Mouse (Mus musculus) urinary bladder, postnatal 36 days (tissue): Measurements from ENCODE around the gene Pdlim7.

ENCODE experiments used
- DNase-seq, 2 experiments: peaks; one replicate each; pipeline ENCODE4 v3.0.0; 2022; ENCODE audit warnings: low spot score in 2 of 2, mixed read lengths in 1 of 2

The Pdlim7 gene

DNA sequence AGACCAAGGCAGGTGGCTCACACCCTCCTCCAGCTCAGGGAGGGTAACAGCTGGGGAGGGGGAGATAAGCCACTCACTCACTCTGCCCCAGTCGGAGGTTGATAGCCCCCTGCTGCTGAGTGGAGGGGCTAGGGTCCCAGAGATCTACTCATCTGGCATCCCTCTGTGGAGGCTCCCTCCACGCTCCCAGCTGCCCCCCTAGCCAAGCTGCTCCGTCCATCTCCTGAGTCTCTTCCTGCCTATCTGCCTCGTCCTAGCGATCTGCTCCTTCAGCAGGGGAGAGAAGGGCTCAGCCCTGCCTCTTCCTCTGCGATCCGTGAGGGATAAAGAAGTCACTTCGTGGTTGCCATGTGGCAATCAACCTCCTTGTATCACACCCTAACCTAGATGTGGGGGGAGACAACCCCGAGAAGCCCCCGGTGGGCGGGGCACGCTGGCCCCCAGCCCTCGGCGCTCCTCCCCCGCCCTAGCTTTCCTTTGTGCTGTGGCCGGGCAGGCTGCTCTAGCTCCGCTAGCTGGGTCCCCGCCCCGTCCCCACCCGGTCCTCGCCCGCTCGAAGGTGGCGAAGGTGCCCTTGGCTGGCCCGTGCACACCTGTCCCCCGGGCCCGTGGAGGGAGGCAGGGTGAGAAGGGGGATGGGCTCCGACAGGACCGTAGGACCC, 26.4 kb downstream of the Pdlim7 start:
- DNase-seq: no peak

DNA sequence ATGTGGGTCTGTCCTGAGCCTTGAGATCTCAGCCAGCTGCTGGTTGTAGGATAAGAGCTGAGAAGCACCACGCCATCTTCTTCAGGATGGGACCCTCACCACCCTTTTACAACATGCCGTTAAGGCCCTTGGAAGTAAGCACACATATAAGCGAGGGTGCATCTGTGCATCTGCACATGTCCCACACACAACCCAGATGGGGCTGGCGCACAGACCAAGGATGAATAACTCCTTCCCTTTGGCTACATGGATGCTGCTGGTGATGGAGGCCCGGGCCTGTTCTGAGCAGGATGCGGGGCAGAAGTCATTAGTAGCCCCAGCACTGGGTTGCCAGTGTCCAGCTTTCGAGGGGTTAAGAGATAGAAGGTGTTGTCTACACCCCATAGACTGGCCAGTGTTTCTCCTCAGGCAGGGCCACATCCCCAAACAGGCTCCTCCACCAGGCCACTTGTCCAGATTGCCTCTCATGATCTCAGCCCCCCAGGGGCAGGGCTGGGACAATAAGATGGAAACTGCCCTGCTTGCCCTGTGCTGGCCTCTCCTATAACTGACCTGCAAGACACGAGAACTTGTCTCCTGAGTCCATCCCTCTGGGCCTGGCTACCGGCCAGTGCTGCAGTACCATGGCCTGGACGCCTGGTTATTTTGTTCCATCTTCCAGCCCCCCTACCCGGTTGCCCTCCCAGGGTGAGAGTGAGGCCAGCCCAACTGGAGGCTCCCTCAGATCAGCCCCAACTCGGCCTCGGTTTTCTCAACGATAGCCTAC, 27.3 kb downstream of the Pdlim7 start:
- no peak for DNase-seq

GRCm38 (mm10) chr13:55484520-55485088, 28.9 kb downstream of the Pdlim7 start:
- no peak for DNase-seq

GRCm38 (mm10) chr13:55483593-55483992, 29.9 kb downstream of the Pdlim7 start:
- DNase-seq: no peak

DNA sequence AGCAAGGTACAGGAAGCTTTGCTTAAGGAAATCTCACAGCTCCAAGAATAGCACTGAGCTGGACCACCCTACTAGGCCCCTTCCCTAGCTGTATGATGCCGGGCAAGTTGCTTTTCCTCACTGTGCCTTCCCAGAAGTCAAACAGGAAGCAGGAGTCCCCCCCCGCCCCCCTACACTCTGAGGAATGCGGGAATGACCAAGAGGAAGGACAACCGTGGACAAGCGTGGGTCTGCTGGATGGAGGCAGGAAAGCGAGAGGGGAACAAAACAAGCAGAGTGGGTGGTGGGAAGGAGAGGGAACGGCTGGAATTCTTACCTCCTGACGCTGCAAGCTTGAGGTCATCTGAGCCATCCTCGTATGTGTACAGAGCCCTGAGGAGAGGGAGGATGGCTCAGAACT, 30.4 kb downstream of the Pdlim7 start:
- DNase-seq: no peak

- DNase-seq: no peak
Observed at GRCm38 (mm10) chr13:55482542-55482941, 30.9 kb downstream of the Pdlim7 start.

- DNase-seq: no peak
Observed at GRCm38 (mm10) chr13:55479929-55480328, 33.5 kb downstream of the Pdlim7 start.

GRCm38 (mm10) chr13:55479008-55479407, 34.5 kb downstream of the Pdlim7 start:
- DNase-seq: no peak

DNA sequence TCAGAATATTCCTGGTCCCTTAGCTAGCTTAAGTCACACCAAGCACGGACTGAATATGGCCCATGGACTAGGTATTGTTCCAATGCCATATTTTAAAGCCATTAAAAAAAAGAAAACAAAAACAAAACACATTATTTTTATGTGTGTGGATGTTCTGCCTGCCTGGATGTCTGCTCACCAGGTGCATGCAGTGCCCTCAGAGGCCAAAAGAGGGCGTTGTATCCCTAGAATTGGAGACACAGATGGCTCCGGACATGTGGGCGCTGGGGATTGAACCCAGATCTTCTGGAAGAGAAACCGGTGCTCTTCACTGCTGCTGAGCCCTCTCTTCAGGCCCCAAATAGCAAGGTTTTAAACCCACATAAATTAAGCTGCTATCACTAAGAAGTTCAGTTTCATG, 35.4 kb downstream of the Pdlim7 start:
- DNase-seq: no peak

DNA sequence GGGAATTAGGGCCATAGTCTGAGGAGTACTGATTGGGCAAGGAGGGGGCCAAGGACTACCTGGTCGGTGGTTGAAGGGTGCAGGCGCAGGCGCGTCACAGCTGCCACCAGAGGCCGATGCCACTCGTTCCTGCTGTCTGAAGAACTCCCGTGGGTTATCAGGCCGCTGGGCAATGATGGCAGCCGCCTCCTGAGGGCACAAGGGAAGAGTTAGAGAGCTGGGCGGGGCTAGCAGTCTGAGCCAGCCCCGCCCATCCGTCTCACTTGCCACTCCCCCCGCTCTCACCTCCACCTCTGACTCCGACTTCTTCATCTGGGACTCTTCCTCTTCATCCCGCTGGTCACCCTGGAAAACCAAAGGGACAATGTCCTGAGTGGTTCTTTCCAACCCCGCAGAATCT, 36.0 kb downstream of the Pdlim7 start:
- no peak for DNase-seq

DNA sequence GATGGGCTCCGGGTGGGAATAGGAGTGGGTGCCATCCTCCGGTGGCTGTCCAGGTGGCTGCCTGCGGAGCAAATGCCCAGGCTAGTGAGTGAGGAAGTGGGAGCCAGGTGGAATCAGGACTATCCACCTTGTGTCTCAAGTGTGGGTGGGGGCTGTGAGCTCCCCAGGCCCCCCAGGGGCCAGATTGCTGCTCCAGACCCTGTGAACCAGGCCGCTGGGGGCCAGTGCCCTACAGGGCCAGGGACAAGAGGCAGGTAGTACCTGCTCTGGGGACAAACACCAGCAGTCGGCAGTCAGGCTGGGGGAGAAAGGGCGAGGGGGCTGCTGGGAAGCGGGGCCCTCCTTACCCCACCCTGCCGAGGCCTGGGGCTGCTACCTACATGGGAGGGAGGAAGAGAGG, 37.2 kb downstream of the Pdlim7 start:
- DNase-seq: no peak

DNA sequence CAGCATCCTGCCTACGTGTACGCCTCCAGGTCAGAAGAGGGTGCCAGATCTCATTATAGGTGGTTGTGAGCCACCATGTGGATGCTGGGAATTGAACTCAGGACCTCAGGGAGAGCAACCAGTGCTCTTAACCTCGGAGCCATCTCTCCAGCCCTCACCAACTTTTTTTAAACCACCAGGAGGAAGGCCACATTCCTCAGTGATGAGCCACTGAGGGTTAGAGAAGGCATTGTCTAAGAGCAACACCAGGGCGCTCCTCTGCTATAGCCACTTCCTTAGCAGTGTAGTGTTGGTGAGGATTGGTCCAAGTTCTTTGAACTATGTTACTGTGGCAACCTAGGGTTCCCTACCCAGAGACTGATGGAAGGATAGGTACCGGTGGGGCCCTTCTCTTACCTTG, 37.7 kb downstream of the Pdlim7 start:
- DNase-seq: no peak

GRCm38 (mm10) chr13:55474621-55475069, 38.8 kb downstream of the Pdlim7 start:
- DNase-seq: no peak

GRCm38 (mm10) chr13:55473961-55474360, 39.5 kb downstream of the Pdlim7 start:
- no peak for DNase-seq

GRCm38 (mm10) chr13:55473076-55473831, 40.2 kb downstream of the Pdlim7 start:
- no peak for DNase-seq

DNA sequence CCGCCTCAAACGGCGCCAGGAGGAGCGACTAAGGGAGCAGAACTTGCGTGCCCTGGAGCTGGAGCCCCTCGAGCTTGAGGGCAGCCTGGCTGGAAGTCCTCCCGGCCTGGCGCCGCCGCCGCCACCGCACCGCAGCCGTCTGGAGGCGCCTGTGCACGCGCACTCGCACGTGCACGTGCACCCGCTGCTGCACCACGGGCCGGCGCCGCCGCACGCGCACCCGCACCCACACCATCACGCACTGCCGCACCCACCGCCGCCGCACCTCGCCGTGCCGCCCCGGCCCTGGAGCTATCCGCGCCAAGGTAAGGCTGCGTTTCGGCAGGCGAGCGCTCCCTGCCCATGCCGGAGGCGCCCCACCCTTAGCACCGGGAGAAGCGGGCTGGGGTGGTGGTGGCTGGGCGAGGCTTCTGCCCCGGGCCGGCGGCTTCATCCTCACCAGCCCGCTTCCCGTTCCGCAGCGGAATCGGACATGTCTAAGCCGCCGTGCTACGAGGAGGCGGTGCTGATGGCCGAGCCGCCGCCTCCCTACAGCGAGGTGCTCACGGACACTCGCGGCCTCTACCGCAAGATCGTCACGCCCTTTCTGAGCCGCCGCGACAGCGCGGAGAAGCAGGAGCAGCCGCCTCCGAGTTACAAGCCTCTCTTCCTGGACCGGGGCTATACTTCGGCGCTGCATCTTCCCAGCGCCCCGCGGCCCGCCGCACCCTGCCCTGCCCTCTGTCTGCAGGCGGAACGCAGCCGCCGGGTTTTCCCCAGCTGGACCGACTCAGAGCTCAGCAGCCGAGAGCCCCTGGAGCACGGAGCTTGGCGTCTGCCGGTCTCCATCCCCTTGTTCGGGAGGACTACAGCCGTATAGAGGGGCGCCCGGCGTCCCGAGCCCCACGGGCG, 41.1 kb downstream of the Pdlim7 start:
- DNase-seq: no peak

- DNase-seq: no peak
Observed at GRCm38 (mm10) chr13:55471819-55472131, 41.7 kb downstream of the Pdlim7 start.

GRCm38 (mm10) chr13:55471156-55471818, 42.2 kb downstream of the Pdlim7 start:
- DNase-seq: peak; percentile 67 to 80

GRCm38 (mm10) chr13:55470372-55470771, 43.1 kb downstream of the Pdlim7 start:
- no peak for DNase-seq

- DNase-seq: no peak
Observed at GRCm38 (mm10) chr13:55468851-55469560, 44.5 kb downstream of the Pdlim7 start.
